Mouse (Mus musculus) forebrain, embryonic 11.5 days (tissue): ENCODE measurements at regions not wholly inside any gene's neighbourhood (a gene's known extent, or its start where the extent isn't known, plus 50 kb on each side); places are given as distances from the start of the nearest gene placed in this dataset.

ENCODE experiments used
- ATAC-seq: fragments of 200-750 bp; cut with Nextera tagmentation; replicated peaks from 2 replicates; pipeline ENCODE4 v1.8.0; 2017; ENCODE audit warnings: moderate TSS enrichment; ENCODE audit not compliant: low FRiP score
- DNase-seq: peaks from one replicate; pipeline ENCODE4 v3.0.0-alpha.2; 2017; ENCODE audit warnings: low spot score
- H3K27ac ChIP-seq: fragments of 300-500 bp; sonication (generic); 2 replicates; pipeline ENCODE4 v1.5.1; 2014; ENCODE audit warnings: low read depth, low read length
- H3K27me3 ChIP-seq: fragments of 300-500 bp; sonication (generic); 2 replicates; pipeline ENCODE4 v1.6.1; 2014; ENCODE audit warnings: mild to moderate bottlenecking, low read length, mixed read lengths; ENCODE audit not compliant: control insufficient read depth, insufficient read depth
- H3K36me3 ChIP-seq: fragments of 300-500 bp; sonication (generic); 2 replicates; pipeline ENCODE4 v1.6.1; 2014; ENCODE audit warnings: mild to moderate bottlenecking, low read length, moderate library complexity, mixed read lengths; ENCODE audit not compliant: control insufficient read depth, insufficient read depth
- H3K4me1 ChIP-seq: fragments of 300-500 bp; sonication (generic); replicated peaks from 2 replicates; pipeline ENCODE4 v1.6.1; 2014; ENCODE audit warnings: low read length, mixed read lengths; ENCODE audit not compliant: control insufficient read depth, insufficient read depth
- H3K4me2 ChIP-seq: fragments of 300-500 bp; sonication (generic); 2 replicates; pipeline ENCODE4 v1.6.1; 2014; ENCODE audit warnings: low read depth, mild to moderate bottlenecking, low read length, moderate library complexity, mixed read lengths; ENCODE audit not compliant: severe bottlenecking
- H3K4me3 ChIP-seq: fragments of 300-500 bp; sonication (generic); 2 replicates; pipeline ENCODE4 v1.5.1; 2014; ENCODE audit warnings: low read depth, low read length
- H3K9ac ChIP-seq: fragments of 300-500 bp; sonication (generic); 2 replicates; pipeline ENCODE4 v1.6.1; 2014; ENCODE audit warnings: low read length
- H3K9me3 ChIP-seq: fragments of 300-500 bp; sonication (generic); 2 replicates; pipeline ENCODE4 v1.6.1; 2016; ENCODE audit warnings: low read length, mixed read lengths; ENCODE audit not compliant: control insufficient read depth
- WGBS: fragments of 180-500 bp; shearing (Covaris S2); extraction: QIAGEN DNeasy Blood & Tissue Kit; methylation state at CpG from one replicate; pipeline ENCODE4 v1.1.7; 2014; 5-methylcytosine and 5-hydroxymethylcytosine counted together

DNA sequence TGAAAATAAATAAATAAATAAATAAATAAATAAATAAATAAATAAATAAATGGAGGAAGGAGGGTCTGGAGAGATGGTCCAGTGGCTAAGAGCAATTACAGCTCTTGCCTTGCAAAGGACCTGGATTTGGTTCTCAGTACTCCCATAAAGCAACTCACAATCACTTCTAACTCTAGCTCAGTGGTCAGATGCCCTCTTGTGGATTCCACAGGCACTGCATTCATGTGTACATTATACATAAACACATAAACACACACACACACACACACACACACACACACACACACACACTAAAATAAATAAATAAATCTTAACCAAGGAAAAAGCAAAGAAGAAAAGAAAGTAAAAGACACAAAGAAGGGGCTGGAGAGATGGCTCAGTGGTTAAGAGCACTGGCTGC is 74.2 kb upstream of the Dhx40 start:
- Histone ChIP-seq H3K4me2 (no peak overlapping the region), H3K4me3 (no peak overlapping the region), H3K9me3 (no peaks in the 10 kb centered on the region), H3K27ac (no peak overlapping the region), H3K9ac (no peak overlapping the region), H3K4me1 (no peaks in the 10 kb centered on the region), H3K27me3 (no peaks in the 10 kb centered on the region), H3K36me3 (no peaks in the 10 kb centered on the region)
- ATAC-seq: no peak
- no peak for DNase-seq

DNA sequence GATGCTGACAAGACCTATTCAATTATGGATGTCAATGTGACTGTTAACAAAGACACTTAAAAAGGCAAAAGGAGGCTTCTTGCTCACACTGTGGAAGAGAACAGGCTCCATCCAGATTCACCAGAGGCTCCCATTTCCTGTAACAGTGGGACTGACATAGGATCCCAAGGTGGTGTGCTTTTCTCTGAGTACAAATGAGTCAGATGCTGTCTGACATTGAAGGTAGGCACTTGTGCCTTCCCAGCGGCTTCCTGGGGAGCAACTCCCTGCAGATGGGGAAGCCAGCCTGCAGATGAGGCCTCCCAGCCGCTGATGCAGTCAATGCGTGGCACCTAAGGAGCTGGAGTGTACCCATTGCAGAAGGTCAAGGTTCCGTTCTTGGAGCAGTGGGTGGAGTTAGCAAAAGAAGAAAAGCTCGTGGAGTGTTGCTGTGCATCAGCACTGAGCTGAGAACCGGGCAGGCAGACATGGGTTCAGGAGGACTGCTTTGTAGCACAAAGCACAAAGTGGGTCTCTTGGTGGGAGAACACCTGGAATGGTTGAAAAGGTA is 71.9 kb upstream of the Dhx40 start:
- Histone ChIP-seq H3K9ac (no peak overlapping the region), H3K4me3 (no peak overlapping the region), H3K27me3 (no peaks in the 10 kb centered on the region), H3K4me2 (no peak overlapping the region), H3K9me3 (no peaks in the 10 kb centered on the region), H3K27ac (no peak overlapping the region), H3K4me1 (0 out of 2 replicates have a peak, but pooled peaks cover 3% of the 10 kb centered on the region), H3K36me3 (no peaks in the 10 kb centered on the region)
- no peak for ATAC-seq
- WGBS: 71% methylated on average over 6 of the region's 6 CpGs
- no peak for DNase-seq

- Histone ChIP-seq H3K27me3 (no peaks in the 10 kb centered on the region), H3K9me3 (no peaks in the 10 kb centered on the region), H3K9ac (no peak overlapping the region), H3K4me3 (no peak overlapping the region), H3K27ac (no peak overlapping the region), H3K4me1 (peaks cover 3% of the 10 kb centered on the region; the same call in 1 of the 2 replicates), H3K4me2 (no peak overlapping the region), H3K36me3 (no peaks in the 10 kb centered on the region)
- ATAC-seq: no peak
- DNase-seq: no peak
- WGBS: 87% methylated on average over 11 of the region's 11 CpGs
These were observed 71.0 kb upstream of the Dhx40 start for GRCm38 (mm10) chr11:86878327-86879065.

GRCm38 (mm10) chr11:86876509-86876908 is 69.0 kb upstream of the Dhx40 start:
- no peak overlapping the region for H3K4me3 ChIP-seq
- no peak overlapping the region for H3K4me2 ChIP-seq
- H3K4me1 ChIP-seq: peaks cover 12% of the 10 kb centered on the region
- no peak overlapping the region for H3K9ac ChIP-seq
- no peaks in the 10 kb centered on the region for H3K27me3 ChIP-seq
- 57% methylated on average over 8 of the region's 8 CpGs for WGBS
- DNase-seq (no peak), ATAC-seq (no peak)
- H3K9me3 ChIP-seq: no peaks in the 10 kb centered on the region
- no peaks in the 10 kb centered on the region for H3K36me3 ChIP-seq
- H3K27ac ChIP-seq: no peak overlapping the region

- Histone ChIP-seq H3K36me3 (no peaks in the 10 kb centered on the region), H3K4me1 (peaks cover 12% of the 10 kb centered on the region), H3K9ac (no peak overlapping the region), H3K9me3 (no peaks in the 10 kb centered on the region), H3K4me3 (no peak overlapping the region), H3K27ac (no peak overlapping the region), H3K27me3 (no peaks in the 10 kb centered on the region), H3K4me2 (no peak overlapping the region)
- ATAC-seq (no peak), DNase-seq (no peak)
- WGBS: 82% methylated on average over 1 of the region's 1 CpGs
These were observed 68.2 kb upstream of the Dhx40 start for GRCm38 (mm10) chr11:86875738-86876137.

GRCm38 (mm10) chr11:86874666-86875295 is 67.2 kb upstream of the Dhx40 start:
- no peak overlapping the region for H3K4me3 ChIP-seq
- peaks cover 12% of the 10 kb centered on the region for H3K4me1 ChIP-seq
- H3K27ac ChIP-seq: no peak overlapping the region
- no peak overlapping the region for H3K9ac ChIP-seq
- no peaks in the 10 kb centered on the region for H3K36me3 ChIP-seq
- 75% methylated on average over 12 of the region's 12 CpGs for WGBS
- no peaks in the 10 kb centered on the region for H3K9me3 ChIP-seq
- H3K27me3 ChIP-seq: no peaks in the 10 kb centered on the region
- DNase-seq (no peak), ATAC-seq (no peak)
- H3K4me2 ChIP-seq: no peak overlapping the region

DNA sequence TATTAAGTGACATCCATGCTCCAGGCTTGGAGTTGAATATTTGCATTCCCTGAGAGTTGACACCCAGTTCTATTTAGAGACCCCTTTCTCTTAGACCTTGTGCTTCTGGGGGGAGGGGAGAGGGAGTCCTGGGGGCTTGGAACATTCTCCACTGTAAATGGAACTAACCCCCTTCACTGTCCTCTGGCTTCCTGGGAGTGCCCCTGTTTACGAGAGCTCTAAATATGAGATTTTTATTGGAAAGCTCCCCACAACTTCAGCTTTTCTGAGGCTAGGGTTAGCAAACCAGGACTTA is 65.8 kb upstream of the Dhx40 start:
- DNase-seq: no peak
- no peak for ATAC-seq
- no peaks in the 10 kb centered on the region for H3K9me3 ChIP-seq
- H3K27me3 ChIP-seq: no peaks in the 10 kb centered on the region
- no peak overlapping the region for H3K4me2 ChIP-seq
- 26% methylated on average over 1 of the region's 1 CpGs for WGBS
- no peak overlapping the region; the same call in 1 of the 2 replicates for H3K9ac ChIP-seq
- H3K4me1 ChIP-seq: peaks cover 12% of the 10 kb centered on the region
- H3K36me3 ChIP-seq: no peaks in the 10 kb centered on the region
- H3K27ac ChIP-seq: peak overlapping the region; percentile 4; the same call in 1 of the 2 replicates
- no peak overlapping the region for H3K4me3 ChIP-seq

- 58% methylated on average over 10 of the region's 10 CpGs for WGBS
- Histone ChIP-seq H3K27ac (peak overlapping the region; percentile 4; the same call in 1 of the 2 replicates), H3K4me1 (peaks cover 12% of the 10 kb centered on the region), H3K9ac (peak overlapping the region; percentile 29; the same call in 1 of the 2 replicates), H3K4me2 (no peak overlapping the region), H3K4me3 (no peak overlapping the region), H3K27me3 (no peaks in the 10 kb centered on the region), H3K36me3 (no peaks in the 10 kb centered on the region), H3K9me3 (no peaks in the 10 kb centered on the region)
- DNase-seq: no peak
- 0 out of 2 replicates have a peak, but pooled peaks have one; percentile 44 for ATAC-seq
These were observed 65.2 kb upstream of the Dhx40 start for GRCm38 (mm10) chr11:86872537-86873405.
